Mouse (Mus musculus) embryonic facial prominence, embryonic 14.5 days (tissue): ENCODE results near the gene Rnf150. TPM values are rescaled to one million over a fixed set of nuclear protein-coding genes. Genes with fewer than 3 reads are reported as not detected.
A peak's percentile ranks its signal among the peaks of the same experiment; 100 is the strongest.

Experiments used
- ATAC-seq: fragments of 200-750 bp; cut with Nextera tagmentation; 2 replicates; pipeline ENCODE4 v1.8.0; 2017; ENCODE audit warnings: low read depth, moderate number of reproducible peaks, moderate TSS enrichment
- DNase-seq: peaks from one replicate; pipeline ENCODE4 v3.0.0-alpha.2; 2015; ENCODE audit warnings: low spot score
- H3K27ac ChIP-seq: fragments of 300-500 bp; sonication (generic); replicated peaks from 2 replicates; pipeline ENCODE4 v1.5.1; 2014; ENCODE audit warnings: low read depth, mild to moderate bottlenecking, low read length, moderate library complexity
- H3K27me3 ChIP-seq: fragments of 300-500 bp; sonication (generic); replicated peaks from 2 replicates; pipeline ENCODE4 v1.6.1; 2014; ENCODE audit warnings: low read length; ENCODE audit not compliant: control insufficient read depth, insufficient read depth
- H3K36me3 ChIP-seq: fragments of 300-500 bp; sonication (generic); 2 replicates; pipeline ENCODE4 v1.6.1; 2014; ENCODE audit warnings: low read length, mixed read lengths; ENCODE audit not compliant: control insufficient read depth, insufficient read depth
- H3K4me1 ChIP-seq: fragments of 300-500 bp; sonication (generic); 2 replicates; pipeline ENCODE4 v1.6.1; 2014; ENCODE audit warnings: antibody characterized with exemption, low read length; ENCODE audit not compliant: control insufficient read depth, insufficient read depth
- H3K4me2 ChIP-seq: fragments of 300-500 bp; sonication (generic); 2 replicates; pipeline ENCODE4 v1.6.1; 2014; ENCODE audit warnings: low read depth, mild to moderate bottlenecking, low read length, moderate library complexity, mixed read lengths
- H3K4me3 ChIP-seq: fragments of 300-500 bp; sonication (generic); 2 replicates; pipeline ENCODE4 v1.5.1; 2014; ENCODE audit warnings: low read depth, mild to moderate bottlenecking, low read length
- H3K9ac ChIP-seq: fragments of 300-500 bp; sonication (generic); 2 replicates; pipeline ENCODE4 v1.6.1; 2014; ENCODE audit warnings: low read depth, mild to moderate bottlenecking, low read length, moderate library complexity, mixed read lengths
- H3K9me3 ChIP-seq: fragments of 300-500 bp; sonication (generic); 2 replicates; pipeline ENCODE4 v1.6.1; 2016; ENCODE audit warnings: low read length; ENCODE audit not compliant: control insufficient read depth
- WGBS: fragments of 180-500 bp; shearing (Covaris S2); extraction: QIAGEN DNeasy Blood & Tissue Kit; methylation state at CpG from one replicate; pipeline ENCODE4 v1.1.7; 2014; 5-methylcytosine and 5-hydroxymethylcytosine counted together
- polyA plus RNA-seq: library from polyadenylated mRNA; unstranded; fragments of >200 nt; fragmentation: Nextera tagmentation; extraction: Ambion mirVana; gene quantifications from 2 replicates; pipeline ENCODE4 v1.2.1, GENCODE M21; 2014

Rnf150 gene
- polyA plus RNA-seq, 1 experiment from 2014 or later = 1.2 TPM

DNA sequence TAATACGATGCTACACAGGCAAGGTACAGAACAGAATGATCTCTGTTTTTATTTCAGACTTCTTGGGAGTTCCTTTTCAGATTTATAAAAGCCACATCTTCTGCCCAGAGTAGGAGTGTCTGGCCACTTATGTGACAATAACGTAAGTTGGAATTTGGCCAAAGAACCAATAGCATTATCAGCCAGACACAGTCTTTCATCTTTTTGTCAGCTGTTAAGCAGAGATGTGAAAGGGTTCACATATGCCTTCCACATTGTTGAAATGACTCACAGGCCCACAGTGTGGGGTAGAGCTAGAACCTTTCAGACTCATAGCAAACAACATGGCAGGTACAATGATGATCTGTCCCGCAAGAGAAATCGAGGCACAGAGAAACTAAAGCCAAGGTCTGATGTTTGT, 16.4 kb upstream of the Rnf150 start:
- no peak overlapping the region for H3K4me3 ChIP-seq
- no peak overlapping the region for H3K4me2 ChIP-seq
- 73% methylated on average over 4 of the region's 4 CpGs for WGBS
- H3K9me3 ChIP-seq = no peaks in the 10 kb centered on the region
- H3K27me3 ChIP-seq = no peaks in the 10 kb centered on the region
- no peak for ATAC-seq
- H3K27ac ChIP-seq = no peak overlapping the region
- no peaks in the 10 kb centered on the region for H3K4me1 ChIP-seq
- DNase-seq = peak; percentile 11
- no peak overlapping the region for H3K9ac ChIP-seq
- no peaks in the 10 kb centered on the region for H3K36me3 ChIP-seq

DNA sequence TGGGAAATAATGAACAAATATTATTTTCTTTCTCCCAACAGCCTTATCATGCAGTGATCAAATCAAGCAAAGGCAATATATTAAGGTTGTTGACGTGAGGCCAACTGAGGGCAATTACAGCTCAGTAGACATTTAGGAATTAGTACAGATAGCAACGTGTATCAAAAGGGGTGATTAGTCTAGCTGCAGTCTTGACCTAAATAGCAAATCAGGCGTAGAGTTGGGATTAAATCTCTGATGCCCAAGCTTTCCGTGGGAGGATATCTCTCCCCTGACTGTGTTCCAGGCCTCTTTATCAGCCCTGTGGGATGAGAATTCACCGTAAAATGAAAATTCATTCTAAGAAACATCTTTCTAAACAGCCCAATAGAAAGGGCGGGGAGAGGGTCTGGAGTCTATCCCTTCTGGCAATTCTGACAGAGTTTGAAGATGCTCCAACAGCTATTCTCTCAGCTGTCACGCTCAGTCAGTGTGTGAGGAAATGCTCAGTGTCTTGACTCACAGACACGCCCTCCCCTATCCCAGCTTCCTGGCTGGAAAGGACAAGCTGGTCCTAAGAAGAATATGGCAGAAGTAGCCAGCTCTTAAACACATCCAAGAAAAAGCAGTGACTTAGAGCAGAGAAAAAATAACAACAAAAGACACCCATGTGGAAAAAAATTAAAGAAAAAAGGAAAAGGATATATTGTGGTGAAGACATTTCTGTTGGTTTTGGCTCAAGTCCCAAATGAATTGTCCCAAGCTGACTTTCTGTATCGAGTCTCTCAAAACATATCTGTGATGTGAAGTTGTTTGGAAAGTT, 4.4 kb upstream of the Rnf150 start:
- Histone ChIP-seq H3K4me2 (no peak overlapping the region), H3K4me1 (no peaks in the 10 kb centered on the region), H3K9ac (no peak overlapping the region), H3K27me3 (no peaks in the 10 kb centered on the region), H3K9me3 (no peaks in the 10 kb centered on the region), H3K4me3 (no peak overlapping the region), H3K27ac (no peak overlapping the region), H3K36me3 (no peaks in the 10 kb centered on the region)
- DNase-seq (peak; percentile 58), ATAC-seq (no peak)
- WGBS = 61% methylated on average over 9 of the region's 9 CpGs

DNA sequence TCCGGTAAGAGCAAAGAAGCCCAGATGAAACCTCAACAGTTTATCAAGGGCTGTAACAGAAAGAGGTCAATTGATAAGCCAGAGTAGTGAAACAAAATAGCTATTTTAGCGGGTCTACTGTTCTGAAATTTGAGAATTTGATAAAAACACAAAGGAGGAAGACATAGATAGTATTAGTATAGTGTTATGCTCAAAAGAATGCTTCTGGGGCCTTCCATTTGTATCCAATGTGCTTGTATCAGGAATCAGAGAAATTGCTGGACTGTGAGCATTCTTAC, 3.9 kb upstream of the Rnf150 start:
- ATAC-seq = no peak
- Histone ChIP-seq H3K36me3 (no peaks in the 10 kb centered on the region), H3K4me2 (no peak overlapping the region), H3K4me3 (no peak overlapping the region), H3K4me1 (no peaks in the 10 kb centered on the region), H3K27ac (no peak overlapping the region), H3K9ac (no peak overlapping the region), H3K9me3 (no peaks in the 10 kb centered on the region), H3K27me3 (no peaks in the 10 kb centered on the region)
- WGBS = 74% methylated on average over 2 of the region's 2 CpGs
- no peak for DNase-seq

DNA sequence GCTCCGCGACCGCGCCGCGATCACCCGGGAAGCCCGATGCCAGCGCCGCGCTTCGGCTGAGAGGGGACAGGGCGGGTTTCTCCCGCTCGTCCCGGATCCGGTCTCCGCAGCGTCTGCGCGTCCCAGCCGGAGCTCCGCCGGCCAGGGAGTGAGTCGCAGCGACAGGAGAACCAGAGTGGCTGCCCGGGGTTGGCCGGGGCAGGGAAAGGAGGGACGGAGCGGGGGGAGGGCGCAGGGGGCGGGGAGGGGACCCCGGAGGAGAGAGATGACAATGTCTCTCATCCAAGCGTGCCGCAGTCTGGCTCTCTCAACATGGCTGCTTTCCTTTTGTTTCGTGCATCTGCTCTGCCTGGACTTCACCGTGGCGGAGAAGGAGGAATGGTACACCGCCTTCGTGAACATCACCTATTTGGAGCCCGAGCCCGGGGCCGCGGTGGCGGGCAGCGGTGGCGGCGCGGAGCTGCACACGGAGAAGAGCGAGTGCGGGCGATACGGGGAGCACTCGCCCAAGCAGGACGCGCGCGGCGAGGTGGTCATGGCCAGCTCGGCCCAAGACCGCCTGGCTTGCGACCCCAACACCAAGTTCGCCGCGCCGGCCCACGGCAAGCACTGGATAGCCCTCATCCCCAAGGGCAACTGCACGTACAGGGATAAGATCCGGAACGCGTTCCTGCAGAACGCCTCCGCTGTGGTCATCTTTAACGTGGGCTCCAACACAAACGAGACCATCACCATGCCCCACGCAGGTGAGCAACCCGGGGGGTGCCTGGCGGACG, 777 bp downstream of the Rnf150 start:
- peak overlapping the region; percentile 86 for H3K9ac ChIP-seq
- peak overlapping the region; percentile 80 for H3K4me3 ChIP-seq
- WGBS = under 1% methylated on average over 66 of the region's 80 CpGs
- H3K4me1 ChIP-seq = peaks cover 14% of the 10 kb centered on the region
- peak overlapping the region; percentile 84 for H3K27ac ChIP-seq
- DNase-seq = peak; percentile 59
- H3K4me2 ChIP-seq = peak overlapping the region; percentile 89
- no peaks in the 10 kb centered on the region for H3K9me3 ChIP-seq
- ATAC-seq = peak; percentile 77
- no peaks in the 10 kb centered on the region for H3K27me3 ChIP-seq
- no peaks in the 10 kb centered on the region for H3K36me3 ChIP-seq

DNA sequence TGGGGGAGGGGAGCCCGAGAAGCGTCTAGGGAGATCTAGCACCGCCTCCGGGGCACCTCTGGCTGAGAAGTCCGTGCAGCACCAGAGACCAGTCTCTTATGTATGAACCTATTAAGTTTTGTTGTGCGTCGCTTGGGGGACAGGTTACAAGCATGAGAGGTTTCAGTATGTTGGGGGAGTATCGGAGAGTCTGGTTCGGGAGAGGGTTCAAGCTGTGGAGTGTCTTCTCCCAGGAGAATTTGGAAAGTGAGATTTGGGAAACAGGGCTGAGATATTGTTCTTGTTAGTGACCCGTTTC, 1.3 kb downstream of the Rnf150 start:
- WGBS = 1% methylated on average over 10 of the region's 10 CpGs
- Histone ChIP-seq H3K4me2 (peak overlapping the region; percentile 89), H3K9me3 (no peaks in the 10 kb centered on the region), H3K9ac (peak overlapping the region; percentile 86), H3K27me3 (no peaks in the 10 kb centered on the region), H3K4me3 (peak overlapping the region; percentile 80), H3K4me1 (peaks cover 14% of the 10 kb centered on the region), H3K36me3 (no peaks in the 10 kb centered on the region), H3K27ac (no peak overlapping the region)
- no peak for DNase-seq
- ATAC-seq = peak; percentile 27; the same call in 1 of the 2 replicates

DNA sequence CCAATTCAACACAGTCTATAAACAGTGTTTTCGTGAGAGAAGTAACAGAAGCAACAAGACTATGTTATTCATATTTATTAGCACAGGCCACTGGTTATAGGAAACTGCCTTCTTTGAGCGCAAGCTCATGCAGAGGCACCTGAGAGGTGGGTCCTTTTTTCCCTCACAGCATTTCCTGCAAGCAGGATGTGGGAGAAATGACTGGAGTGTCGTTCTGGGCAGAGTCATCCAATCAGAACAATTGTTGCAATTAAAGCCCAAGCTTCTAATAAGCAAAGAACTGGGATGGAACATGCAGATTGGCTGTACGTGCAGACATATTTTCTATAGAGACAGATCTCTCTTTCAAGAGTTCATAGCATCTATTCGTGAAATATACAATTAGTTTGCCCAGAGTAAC, 2.1 kb downstream of the Rnf150 start:
- 25% methylated on average over 5 of the region's 5 CpGs for WGBS
- Histone ChIP-seq H3K4me1 (peaks cover 14% of the 10 kb centered on the region), H3K4me2 (peak overlapping the region; percentile 89), H3K27ac (no peak overlapping the region), H3K36me3 (no peaks in the 10 kb centered on the region), H3K9me3 (no peaks in the 10 kb centered on the region), H3K9ac (no peak overlapping the region), H3K4me3 (peak overlapping the region; percentile 80), H3K27me3 (no peaks in the 10 kb centered on the region)
- ATAC-seq (no peak), DNase-seq (peak; percentile 13)

DNA sequence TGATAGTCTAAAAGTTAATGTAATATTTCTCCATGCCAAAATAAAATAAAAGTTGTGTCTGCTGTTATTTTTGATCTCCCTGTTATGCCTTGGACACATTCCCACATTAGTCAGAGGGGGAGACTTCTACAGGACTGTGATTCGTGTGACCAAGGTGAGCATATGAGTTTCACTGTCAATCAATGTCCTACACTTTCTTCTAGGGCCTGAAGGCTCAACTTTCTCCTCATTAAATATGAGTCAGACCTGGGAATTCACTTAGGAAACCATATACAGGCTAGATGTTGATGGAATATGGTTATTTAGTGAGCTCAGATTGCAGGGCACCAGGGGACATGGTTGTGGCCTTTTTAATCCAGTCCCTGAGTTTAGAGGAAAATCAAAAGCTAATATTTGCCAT, 3.1 kb downstream of the Rnf150 start:
- no peaks in the 10 kb centered on the region for H3K27me3 ChIP-seq
- ATAC-seq (no peak), DNase-seq (no peak)
- peak overlapping the region; percentile 80; the same call in 1 of the 2 replicates for H3K4me3 ChIP-seq
- peaks cover 14% of the 10 kb centered on the region for H3K4me1 ChIP-seq
- 31% methylated on average over 1 of the region's 1 CpGs for WGBS
- H3K9ac ChIP-seq = no peak overlapping the region
- H3K36me3 ChIP-seq = no peaks in the 10 kb centered on the region
- peak overlapping the region; percentile 89; the same call in 1 of the 2 replicates for H3K4me2 ChIP-seq
- H3K27ac ChIP-seq = no peak overlapping the region
- H3K9me3 ChIP-seq = no peaks in the 10 kb centered on the region

DNA sequence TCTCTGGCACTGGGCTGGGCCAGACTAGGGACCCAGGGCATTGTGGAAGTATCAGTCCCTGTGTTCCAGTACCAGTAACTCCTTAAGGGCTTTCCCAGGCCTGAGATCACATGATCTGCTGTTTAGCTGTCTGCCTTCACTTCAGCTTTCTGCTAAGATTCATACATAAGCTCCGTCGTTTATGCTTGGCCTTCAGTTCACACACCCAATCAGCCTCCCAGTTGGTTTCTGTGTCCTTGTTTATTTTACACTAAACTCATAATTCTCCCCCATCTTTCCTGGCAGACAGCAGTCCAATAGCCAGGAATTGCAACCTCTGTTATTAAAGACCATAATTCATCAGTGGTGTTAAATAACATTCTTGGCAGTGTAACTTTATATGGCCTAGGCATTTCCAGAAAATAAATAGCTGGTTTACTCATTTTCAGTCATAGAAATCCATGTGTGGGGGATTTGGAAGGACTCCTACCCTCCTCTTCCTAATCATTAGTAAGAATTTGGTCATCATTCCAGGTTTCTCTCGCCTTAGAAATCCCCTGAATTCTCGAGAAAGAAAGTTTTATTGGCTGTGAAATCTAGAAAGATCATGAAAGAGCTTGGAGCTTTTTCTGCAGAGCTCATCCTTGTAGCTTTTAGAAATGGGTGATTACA, 7.8 kb downstream of the Rnf150 start:
- ATAC-seq = no peak
- Histone ChIP-seq H3K9ac (no peak overlapping the region), H3K4me1 (peaks cover 5% of the 10 kb centered on the region), H3K36me3 (no peaks in the 10 kb centered on the region), H3K9me3 (no peaks in the 10 kb centered on the region), H3K27me3 (no peaks in the 10 kb centered on the region), H3K27ac (no peak overlapping the region), H3K4me3 (no peak overlapping the region), H3K4me2 (no peak overlapping the region)
- peak; percentile 35 for DNase-seq
- 52% methylated on average over 4 of the region's 4 CpGs for WGBS
